Mouse (Mus musculus): ENCODE measurements around the gene Slc34a3.

The Slc34a3 gene

DNA sequence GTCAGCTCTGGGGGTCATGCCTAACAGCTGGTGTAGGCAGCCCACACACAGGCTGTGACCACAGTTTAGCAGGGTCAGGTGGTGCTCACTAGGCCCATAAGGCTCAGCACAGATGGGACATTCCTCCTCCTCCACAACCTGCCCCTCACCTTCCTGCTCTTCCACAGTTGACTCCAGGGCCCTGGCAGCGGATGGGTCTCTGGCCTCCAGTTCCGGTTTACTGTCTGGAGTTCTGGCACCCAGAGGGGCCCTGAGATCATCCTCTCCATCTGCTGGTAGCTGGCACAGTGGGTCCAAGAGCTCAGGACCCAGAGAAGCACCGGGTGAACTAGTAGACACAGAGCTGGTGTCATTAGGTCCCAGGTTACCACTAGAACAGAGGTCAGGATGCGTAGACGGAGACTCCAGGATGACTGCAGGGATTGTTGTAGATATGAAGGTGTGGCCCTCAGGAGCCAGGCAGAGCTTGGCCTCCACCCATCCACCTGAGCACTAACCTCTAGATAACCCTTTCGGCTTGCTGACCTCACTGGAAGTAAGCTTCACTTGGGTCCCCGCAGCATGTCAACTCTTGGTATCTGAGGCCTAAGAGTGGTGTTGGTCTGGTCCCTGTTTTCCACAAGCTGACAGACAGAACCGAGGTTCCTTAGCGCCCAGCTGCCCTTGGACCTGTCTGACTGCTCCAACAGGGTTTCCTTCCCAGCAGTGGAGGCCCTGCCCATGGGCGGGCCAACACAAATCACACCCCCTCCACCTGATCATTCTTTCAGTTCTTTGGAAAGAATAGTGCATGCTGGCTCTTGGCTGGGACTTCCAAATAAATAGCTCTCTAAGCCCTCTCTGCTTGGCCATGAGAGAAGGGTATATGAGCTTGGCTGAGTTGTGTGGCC is 12.3 kb upstream of the Slc34a3 start, which contains the start of gene AL732309.1:
AL732309.1 (minus strand) TSS at position 681 of the 890 bp plus-strand sequence.
- no peak for DNase-seq

DNA sequence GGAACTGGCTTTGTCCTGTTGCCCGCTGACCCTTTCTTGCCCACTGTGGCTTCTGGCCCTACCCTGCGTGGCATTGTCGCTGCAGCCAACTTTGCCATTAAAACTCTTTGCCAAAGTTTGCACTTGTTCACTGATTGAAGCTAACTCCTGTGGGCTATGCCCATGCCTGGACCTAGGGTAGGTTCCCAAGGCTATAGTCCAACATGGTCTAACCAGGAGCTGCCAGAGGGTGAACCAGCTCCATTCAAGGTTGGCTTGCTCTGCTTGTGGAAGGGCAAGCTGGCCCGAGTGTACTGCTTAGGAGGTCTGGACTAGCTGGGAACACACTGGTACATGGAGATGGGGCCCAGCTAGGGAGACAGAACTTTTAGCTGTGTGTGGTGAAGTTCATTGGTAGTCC is 10.0 kb upstream of the Slc34a3 start:
- DNase-seq: no peak

DNA sequence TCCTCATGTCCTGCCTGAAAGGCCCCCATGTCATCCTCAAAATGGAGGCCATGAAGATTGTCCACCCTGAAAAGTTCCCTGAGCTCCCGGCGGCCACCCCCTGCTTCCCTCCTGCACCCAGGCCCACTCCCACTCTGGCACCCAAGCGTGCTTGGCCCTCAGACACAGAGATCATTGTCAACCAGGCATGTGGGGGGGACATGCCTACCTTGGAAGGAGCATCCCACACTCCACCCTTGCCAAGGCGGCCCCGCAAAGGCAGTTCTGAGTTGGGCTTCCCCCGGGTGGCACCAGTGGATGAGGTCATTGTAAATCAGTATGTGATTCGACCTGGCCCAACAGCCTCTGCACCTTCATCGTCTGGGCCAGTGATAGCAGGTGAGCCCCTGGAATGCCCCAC is 9.2 kb upstream of the Slc34a3 start:
- DNase-seq: no peak

DNA sequence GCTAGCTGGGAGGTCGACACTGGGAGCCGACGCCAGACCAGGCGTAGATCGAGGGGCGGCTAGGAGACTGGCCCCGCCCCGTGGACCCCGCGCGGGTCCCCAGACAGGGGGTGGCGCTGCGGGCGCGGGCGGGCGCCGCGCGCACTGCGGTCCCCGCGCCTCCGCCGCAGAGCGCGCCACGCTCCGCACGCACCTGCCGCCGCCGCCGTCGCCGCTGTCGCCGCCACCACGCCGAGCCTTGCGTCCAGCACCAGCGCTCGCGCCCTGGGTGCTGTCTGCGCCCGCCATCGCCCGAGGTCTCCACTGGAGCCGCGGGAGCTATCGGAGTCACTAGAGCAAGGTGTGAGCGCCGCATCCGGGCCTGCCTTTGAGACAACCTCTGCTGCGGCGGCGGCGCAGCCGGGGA is 7.9 kb upstream of the Slc34a3 start, which contains the start of the genes Rnf208 and Cysrt1:
Rnf208 (plus strand) TSS at position 155 of the 406 bp plus-strand sequence.
Cysrt1 (minus strand) TSS at position 352 of the 406 bp plus-strand sequence.
- DNase-seq: peak; percentile 50

DNA sequence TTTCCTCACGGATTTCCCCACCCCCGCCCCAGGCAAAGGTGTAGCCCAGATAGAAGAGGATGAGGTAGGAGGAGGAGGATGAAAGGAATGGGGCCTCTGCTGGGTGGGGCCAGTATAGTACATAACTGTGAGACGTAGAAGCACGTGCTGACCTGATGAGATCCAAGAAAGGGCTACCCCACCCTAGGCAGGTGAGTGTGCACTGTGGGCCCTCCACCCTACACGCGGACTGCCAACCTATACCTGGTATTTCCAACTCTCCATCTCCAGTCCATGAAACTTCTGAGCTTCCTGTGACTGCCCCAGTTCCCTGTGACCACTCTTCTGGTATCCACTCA is 7.2 kb upstream of the Slc34a3 start:
- no peak for DNase-seq

DNA sequence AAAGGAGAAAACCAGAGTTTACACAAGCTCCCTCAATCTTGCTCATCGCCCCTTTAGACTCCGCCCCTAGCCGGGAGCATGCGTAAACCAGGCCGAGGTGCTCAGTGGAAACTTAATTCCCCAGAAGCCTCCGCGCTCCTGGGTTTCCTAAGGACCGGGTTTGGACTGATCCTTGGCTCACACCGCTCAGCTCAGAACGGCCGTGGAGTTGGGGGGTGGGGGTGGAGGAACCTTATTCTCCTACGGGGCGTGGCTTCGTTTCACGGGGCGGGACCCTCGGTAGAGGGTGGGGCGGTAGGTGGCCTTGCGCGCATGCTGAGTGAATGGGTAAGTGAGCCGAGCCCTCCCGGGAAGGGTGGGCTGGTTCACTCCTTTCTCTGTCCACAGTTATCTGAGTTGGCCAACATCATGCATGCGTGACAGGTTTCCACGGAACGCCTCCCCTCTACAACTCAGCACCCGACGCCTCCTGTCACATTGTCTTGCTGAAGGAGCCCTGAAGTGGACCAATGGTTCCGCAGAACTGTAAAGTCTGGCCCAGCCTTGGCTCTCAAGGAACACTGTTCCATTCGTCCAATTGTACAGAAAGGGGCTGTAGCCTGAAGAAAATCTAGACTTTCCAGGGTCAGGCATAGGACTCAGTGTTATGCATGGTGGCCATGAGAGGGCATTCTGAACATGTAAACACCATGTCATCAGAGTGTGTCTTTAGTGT is 6.7 kb upstream of the Slc34a3 start:
- peak; percentile 63 for DNase-seq

DNA sequence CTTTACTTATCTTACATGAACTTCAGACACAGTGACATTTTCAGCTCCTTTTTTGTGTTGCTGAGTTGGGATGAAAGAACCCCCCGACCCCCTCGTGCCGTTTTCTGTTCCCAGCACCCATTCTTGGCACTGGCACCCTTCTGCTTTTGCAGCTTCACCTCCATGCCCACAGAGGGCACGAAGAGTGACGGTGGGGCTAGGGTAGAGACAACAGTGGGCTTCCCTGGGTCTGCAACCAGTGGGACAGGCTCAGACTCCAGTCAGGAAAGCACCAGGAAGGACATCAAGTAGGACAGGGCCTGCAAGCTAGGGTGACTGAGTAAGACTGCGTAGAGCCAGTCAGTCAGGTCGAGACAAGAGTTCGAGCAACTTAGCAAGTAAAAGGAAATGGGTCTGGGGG is 6.1 kb upstream of the Slc34a3 start:
- DNase-seq: no peak

DNA sequence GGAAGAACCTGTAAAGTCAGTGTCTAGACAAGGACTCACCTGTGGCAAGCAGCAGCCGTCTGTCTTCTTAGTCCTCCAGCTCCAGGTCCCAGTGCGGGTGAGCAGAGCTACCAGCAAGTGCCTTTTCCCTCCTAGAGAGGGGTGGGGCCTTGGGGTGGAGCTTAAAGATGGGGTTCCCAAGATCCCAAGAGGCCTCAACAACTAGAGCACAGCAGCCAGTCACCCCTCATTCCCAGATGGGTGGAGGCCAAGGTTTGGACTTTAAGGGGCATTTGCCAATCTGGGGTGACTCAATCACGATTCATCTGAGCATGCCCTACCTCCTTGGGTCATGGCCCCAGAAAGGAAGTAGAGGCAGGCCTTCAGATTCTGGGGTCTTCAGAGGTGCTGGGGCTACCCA is 5.6 kb upstream of the Slc34a3 start:
- DNase-seq: no peak

DNA sequence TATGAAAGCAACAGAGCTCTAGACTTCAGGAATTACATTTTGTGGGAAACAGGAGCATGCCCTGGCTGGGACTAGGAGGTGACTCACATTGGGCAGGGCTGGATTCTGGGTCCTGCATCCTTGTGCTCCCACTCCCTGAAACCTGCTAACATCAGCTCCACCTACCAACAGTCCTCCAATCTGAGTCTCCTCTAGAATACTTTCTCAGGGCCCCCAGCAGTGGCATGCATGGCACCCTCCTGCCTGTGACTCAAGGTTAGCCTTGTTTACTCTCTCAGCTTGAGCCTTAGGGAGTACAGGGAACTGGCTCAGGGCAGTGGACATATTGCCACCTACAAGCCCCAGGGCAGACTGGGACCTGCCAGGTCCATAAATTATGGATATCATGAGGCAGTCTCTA is 3.9 kb upstream of the Slc34a3 start:
- no peak for DNase-seq

DNA sequence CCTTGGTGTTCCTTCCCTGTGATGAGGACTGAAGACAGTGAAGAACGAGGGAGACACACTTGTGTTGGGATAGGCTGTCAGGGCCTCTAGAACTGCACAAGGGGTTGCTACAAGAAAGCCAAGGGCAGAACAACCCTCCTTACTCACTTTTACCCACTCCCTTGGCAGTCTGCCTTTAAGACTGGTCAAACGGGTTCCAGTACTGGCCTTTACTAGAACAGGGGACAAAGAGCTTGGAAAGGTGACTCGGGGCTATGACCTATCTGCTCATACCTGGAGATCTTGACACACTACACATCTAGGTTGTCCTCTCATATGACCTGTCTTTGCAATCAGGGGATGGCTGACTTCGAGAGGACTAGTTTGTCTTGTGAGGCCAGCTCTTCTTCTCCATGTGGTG is 3.4 kb upstream of the Slc34a3 start:
- no peak for DNase-seq

DNA sequence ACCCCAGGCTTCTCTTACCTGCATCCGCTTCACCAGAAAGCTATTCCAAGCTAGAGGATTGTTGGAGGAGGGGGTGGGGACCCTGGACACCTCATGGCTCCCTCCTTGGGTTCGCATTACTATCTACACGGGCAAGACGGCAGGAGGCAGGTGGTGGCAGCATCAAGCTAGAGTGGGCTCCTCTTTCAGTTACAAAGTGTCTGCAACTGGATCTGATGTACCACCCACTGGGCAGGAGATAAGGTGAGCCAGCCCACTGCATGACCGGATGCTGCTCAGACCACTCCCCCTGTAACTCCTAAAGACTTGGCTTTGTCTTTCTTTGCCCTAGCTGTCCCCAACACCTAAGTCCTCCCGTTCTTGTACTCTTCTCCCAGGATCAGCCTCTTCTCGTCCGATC is 2.5 kb upstream of the Slc34a3 start, which contains the start of gene Rnf224:
Rnf224 (minus strand) TSS at position 174 of the 400 bp plus-strand sequence.
- DNase-seq: no peak

DNA sequence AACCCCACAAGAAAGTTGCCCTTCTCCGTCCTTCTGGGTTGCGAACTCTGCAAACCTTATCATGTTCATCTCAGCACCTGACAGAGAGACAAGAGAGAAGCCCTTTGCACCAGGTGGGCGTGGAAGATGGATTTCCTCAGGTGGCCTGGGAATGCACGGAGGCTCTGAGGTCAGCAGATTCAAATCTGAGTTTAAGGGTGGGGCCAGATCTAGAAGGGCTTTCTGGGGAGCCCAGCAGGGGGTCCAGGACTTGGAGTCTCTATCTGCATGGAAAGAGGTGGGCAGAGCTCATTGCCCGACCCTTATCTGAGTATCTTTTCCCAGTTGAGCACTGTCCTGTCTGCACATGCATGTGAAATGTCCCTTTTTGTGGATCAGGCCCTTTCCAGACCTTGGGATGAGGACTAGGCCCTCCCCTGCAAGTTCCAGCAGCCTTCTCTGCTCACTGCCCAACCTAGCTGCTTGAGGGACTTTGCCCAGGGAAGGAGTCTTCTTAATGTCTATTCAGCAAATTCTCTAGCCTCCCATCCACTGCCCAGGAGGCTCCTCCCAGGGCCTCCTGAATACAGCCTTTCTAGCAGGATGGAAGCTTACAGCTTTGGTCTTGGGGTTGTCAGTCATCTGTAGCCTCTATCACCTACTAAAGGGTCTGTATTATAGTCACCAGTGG is 522 bp upstream of the Slc34a3 start:
- DNase-seq: no peak

DNA sequence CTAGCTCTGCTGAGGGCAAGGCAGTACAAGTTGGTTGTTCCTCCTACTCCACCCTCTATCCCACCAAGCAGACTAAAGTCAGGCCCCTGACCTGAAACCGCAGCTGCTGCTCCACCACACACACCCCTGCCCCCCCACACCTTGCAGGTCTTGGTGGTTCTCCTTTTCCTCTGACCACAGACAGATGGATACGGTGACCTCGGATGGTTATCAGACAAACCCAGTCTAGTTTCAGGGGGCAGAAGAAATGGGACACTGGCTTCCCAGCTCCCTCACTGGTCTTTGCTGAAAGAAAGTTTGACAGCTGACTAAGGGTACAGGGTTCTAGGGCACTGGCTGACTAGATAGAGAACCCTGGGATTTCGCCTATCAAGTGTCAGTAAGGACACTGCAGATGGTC is 743 bp downstream of the Slc34a3 start:
- DNase-seq: no peak

DNA sequence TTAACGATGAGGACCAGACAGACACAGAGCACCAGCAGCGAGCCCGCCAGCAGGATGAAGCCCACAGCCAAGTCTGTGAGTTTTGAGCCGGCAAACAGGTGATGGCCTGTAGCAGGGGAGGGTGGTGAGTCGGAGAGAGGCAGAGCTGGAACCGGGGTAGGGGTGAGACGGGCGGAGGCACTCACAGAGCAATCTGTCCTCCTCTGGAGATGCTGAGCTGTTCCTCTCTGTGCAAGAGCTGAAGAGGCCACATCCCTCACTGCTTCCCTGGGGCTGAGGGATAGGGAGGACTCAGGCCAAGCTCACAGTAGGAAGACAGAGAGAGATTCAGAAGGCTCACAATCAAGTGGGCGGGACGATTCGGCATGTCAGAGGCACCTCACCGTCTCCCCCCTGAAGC is 3.1 kb downstream of the Slc34a3 start:
- no peak for DNase-seq

DNA sequence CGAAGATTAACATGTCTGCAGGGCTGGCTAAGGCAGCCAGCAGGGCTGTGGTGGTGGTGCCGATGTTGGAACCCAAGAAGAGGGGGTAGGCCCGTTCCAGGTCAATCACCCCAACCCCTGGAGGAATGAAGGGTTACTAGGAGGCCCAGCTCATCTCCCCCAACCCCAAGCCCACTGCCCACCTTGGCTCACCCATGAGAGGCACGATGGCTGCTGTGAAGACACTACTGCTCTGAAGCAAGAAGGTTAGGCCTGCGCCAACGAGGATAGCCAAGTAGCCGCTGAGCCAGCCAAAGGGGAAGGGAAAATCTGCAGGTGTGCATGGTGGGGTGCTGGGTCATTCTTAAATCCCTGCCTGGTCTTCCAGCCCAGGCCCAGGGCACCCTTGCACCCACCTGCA is 3.6 kb downstream of the Slc34a3 start:
- DNase-seq: no peak

DNA sequence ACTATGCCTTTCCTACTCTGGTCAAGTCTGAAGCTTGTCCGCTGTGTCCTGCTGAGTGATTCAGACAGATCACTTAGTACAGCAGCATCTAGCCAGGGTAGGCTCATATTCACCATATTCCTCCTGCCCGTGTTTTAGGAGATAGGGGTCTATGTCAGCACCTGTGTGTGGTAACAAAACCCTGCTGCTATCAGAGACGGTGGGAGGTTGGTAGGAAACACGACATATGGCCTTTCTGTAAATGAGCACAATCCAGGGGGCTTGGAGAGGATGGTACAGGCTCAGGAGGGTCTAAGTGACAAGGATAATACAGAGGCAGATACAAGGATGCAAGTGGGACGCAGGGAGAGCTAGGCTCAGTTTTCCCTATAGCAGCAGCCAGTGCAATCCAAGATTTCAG is 4.6 kb downstream of the Slc34a3 start:
- DNase-seq: no peak

DNA sequence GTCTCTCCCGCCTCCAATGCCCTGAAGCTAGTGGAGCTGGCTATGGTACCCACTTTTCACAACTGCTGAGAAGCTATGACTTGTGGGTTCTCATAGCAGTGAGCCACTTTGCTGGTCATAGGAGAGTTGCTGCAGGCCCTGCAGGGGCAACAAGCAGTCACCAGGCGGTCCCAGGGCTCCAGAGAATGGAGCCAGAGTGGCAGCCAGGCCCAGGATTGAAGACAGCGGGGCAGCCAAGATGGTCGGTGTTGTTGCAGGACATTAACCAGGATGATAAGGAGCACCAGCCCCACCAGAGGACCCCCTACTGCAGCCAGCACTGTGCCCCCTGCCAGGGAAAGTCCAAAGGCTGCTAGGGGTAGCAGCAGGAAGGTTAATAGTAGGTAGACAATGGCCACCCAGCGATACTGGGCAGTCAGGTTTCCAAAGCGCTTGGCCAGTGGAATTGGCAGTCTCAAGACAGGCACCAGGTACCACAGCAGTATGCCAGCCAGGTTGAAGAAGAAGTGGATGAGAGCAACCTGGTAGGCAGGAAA is 5.1 kb downstream of the Slc34a3 start:
- DNase-seq: no peak

DNA sequence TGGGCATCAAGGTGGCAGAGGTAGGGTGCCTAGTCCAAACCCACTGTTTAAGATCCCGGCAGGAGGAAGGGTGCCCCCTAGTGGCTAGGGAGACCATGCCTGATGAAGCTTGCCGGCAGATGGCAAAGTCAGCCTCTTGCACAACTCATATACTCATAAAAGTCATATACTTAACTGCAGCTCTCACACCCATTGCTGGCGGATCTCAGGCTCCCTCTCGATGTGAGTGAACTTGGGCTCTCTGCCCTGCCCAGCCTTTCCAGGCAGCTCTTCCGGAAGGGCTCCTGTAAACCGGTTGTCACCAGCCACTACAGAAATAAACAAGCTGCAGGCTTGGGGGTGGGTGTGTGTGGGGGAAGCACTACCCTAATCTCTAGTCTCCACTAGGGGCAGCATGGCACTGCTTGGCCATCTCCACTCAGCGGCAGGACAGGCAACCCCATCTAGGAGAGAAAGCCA is 5.7 kb downstream of the Slc34a3 start:
- peak; percentile 91 for DNase-seq

DNA sequence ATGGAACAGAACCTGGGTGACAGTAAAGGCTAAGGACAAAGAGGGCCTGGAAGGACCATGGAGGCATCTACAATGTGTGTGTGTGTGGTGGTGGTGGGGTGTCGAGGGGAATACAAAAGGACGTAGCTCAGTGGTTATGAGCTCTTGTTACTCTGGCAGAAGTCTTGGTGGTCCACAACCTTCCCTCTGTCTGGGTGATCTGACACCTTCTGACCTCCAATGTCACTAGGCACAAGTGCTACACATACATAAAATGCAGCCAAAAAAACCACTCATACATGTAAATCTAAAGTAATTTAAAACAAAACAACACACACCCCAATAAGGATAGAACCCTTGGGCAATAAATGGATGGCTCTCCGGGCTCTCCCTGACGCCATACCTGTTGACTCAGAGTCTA is 6.8 kb downstream of the Slc34a3 start:
- no peak for DNase-seq

DNA sequence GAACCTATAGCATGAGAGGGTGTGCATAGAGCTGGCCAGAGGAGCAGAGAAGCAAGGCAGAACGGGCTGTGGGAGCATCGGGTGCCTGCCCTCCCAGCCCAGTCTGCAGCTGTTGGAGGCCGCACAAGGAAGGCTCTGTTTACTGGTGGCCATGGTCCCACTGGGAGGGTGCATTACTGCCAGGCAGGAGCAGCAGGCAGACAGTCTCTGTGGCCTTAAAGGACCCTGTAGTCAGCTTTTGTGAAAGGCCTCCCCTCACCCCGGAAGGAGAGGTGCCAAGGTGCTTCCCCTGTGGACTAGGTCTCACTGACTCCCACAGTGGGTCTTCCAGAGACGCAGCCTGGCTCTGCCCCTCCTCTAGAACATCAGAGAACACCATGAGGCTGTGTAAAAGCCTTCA is 7.3 kb downstream of the Slc34a3 start:
- no peak for DNase-seq

DNA sequence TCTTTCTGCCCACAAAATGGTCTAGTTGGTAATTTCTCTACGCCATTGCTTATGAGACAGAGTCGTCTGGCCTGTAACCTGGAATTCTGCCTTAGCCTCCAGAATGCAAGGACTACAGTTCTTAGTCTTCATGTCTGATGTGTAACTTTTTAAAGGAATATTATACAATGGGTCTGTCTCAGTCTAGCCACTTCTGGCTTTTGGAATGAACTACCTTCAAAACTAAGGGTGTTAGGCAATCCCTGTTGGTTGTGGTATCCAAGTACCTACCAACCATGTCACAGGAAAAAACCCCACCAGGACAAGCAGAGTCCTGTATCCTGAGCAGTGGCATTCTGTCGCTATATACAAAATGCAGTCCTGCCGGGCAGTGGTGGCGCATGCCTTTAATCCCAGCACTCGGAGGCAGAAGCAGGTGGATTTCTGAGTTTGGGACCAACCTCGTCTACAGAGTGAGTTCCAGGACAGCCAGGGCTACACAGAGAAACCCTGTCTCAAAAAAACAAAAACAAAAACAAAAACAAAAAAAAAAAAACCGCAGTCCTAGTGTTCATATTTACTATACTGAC is 8.3 kb downstream of the Slc34a3 start:
- no peak for DNase-seq

Data from thymus, postnatal 14 days (tissue).